Mouse (Mus musculus): ENCODE measurements around the gene Supt3. TPM values are rescaled to one million over a fixed set of nuclear protein-coding genes. Genes with fewer than 3 reads are reported as not detected.

The Supt3 gene
- polyA plus RNA-seq, 1 experiment from 2014 or later, result 20.4 TPM

DNA sequence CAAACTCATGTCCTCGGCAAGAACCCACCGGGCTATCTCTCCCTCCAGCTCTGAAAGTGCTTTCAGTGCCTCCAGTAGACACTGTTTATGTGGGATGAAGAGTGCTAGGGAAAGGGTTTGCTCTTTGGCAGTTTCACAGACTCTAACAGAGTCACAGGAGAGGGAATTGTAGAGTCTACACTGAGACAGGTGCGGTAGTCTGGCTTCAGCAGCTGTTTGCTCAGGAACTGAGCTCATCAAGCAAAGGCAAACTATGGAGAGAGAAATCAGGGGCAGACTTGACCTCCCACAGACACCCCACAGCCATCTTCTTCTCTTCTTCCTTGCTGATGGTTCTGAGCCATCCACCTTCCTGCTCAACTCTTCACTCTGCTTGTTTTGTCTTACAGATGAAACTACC, 193.3 kb downstream of the Supt3 start:
- Histone ChIP-seq H3K36me3 (ENCODE audit: control insufficient read depth, insufficient read depth, low read length) (no peaks in the 10 kb centered on the region), H3K9me3 (ENCODE audit: control insufficient read depth, low read length) (no peaks in the 10 kb centered on the region), H3K4me1 (replicated peaks; ENCODE audit: control insufficient read depth, insufficient read depth, low read length) (no peaks in the 10 kb centered on the region), H3K4me2 (ENCODE audit: low read depth, low read length) (no peak overlapping the region), H3K4me3 (ENCODE audit: low read length) (no peak overlapping the region), H3K9ac (ENCODE audit: low read length) (no peak overlapping the region), H3K27ac (ENCODE audit: low read length) (no peak overlapping the region), H3K27me3 (ENCODE audit: control insufficient read depth, insufficient read depth, low read depth, low read length) (no peaks in the 10 kb centered on the region)
- 74% methylated on average over 3 of the region's 3 CpGs for WGBS
- ATAC-seq (ENCODE audit: low read depth), result no peak

DNA sequence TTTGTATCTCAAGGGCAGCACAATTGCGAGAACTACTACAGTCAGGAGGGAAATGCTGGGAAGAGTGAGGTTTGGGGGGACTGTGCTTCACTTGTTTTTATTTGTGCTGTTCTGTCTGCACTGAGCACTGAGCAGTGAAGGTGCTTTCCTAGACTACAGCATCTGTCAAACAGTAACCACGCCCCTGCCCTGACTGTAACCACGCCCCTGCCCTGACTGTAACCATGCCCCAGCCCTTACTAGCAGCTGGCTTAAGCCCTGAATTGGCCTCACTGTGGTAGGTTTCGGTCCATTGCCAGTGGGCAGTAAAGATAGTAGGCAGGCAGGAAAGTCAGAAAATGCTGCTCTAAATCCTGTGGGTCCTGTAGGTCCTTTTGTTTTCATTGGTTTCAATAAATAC, 196.5 kb downstream of the Supt3 start:
- H3K27me3 ChIP-seq (ENCODE audit: control insufficient read depth, insufficient read depth, low read depth, low read length), result no peaks in the 10 kb centered on the region
- 53% methylated on average over 4 of the region's 4 CpGs for WGBS
- no peak overlapping the region for H3K4me2 ChIP-seq (ENCODE audit: low read depth, low read length)
- no peak overlapping the region for H3K4me3 ChIP-seq (ENCODE audit: low read length)
- ATAC-seq (ENCODE audit: low read depth), result no peak
- H3K9ac ChIP-seq (ENCODE audit: low read length), result no peak overlapping the region
- H3K36me3 ChIP-seq (ENCODE audit: control insufficient read depth, insufficient read depth, low read length), result no peaks in the 10 kb centered on the region
- no peaks in the 10 kb centered on the region for H3K9me3 ChIP-seq (ENCODE audit: control insufficient read depth, low read length)
- H3K4me1 ChIP-seq (replicated peaks; ENCODE audit: control insufficient read depth, insufficient read depth, low read length), result no peaks in the 10 kb centered on the region
- H3K27ac ChIP-seq (ENCODE audit: low read length), result no peak overlapping the region

DNA sequence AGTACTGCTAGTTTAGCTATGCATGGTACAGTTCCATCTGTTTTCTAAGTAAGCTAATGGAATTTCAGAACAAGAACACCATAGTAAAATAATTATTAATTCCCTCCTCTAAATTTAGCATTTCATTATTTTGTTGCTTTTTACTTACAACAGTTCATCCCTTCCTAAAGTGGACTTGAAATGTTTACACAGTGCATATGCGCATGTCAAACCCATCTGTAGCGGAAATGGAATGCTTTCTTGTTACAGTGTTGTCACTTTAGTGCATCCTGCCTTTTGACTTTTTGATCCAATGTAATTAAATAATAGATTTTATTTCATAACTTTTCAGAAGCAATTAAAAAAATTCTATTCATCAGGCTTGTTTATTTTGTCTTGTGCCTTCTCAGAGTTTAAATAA, 200.7 kb downstream of the Supt3 start:
- no peak overlapping the region for H3K4me3 ChIP-seq (ENCODE audit: low read length)
- no peak overlapping the region for H3K9ac ChIP-seq (ENCODE audit: low read length)
- no peak overlapping the region for H3K27ac ChIP-seq (ENCODE audit: low read length)
- H3K36me3 ChIP-seq (ENCODE audit: control insufficient read depth, insufficient read depth, low read length), result no peaks in the 10 kb centered on the region
- ATAC-seq (ENCODE audit: low read depth), result peak; percentile 56; the same call in 1 of the 2 replicates
- H3K4me1 ChIP-seq (replicated peaks; ENCODE audit: control insufficient read depth, insufficient read depth, low read length), result no peaks in the 10 kb centered on the region
- WGBS, result 56% methylated on average over 2 of the region's 2 CpGs
- H3K9me3 ChIP-seq (ENCODE audit: control insufficient read depth, low read length), result no peaks in the 10 kb centered on the region
- H3K27me3 ChIP-seq (ENCODE audit: control insufficient read depth, insufficient read depth, low read depth, low read length), result no peaks in the 10 kb centered on the region
- H3K4me2 ChIP-seq (ENCODE audit: low read depth, low read length), result no peak overlapping the region

DNA sequence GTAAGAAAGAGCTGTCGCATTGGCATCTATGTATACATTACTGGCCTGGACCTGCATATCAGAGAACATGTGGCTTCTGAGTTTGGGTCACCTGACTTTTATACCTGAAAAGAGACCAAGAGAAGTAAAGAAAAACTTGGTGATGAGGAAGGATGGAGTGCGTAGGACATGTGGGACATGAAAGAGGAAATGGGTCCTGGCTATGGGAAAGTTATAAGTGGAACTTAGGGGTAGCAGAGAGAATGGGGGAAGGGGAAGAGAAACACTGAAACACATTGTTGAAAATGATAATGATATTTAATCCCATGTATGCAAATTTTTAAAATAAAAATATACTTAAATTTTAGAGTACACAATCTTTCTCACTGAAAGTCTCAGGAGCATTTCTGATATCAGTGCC, 211.0 kb downstream of the Supt3 start:
- no peak overlapping the region for H3K4me2 ChIP-seq (ENCODE audit: low read depth, low read length)
- H3K27ac ChIP-seq (ENCODE audit: low read length), result no peak overlapping the region
- no peaks in the 10 kb centered on the region; the same call in 1 of the 2 replicates for H3K4me1 ChIP-seq (replicated peaks; ENCODE audit: control insufficient read depth, insufficient read depth, low read length)
- no peak overlapping the region for H3K4me3 ChIP-seq (ENCODE audit: low read length)
- H3K36me3 ChIP-seq (ENCODE audit: control insufficient read depth, insufficient read depth, low read length), result no peaks in the 10 kb centered on the region
- no peaks in the 10 kb centered on the region for H3K9me3 ChIP-seq (ENCODE audit: control insufficient read depth, low read length)
- no peak overlapping the region for H3K9ac ChIP-seq (ENCODE audit: low read length)
- no peak for ATAC-seq (ENCODE audit: low read depth)
- WGBS, result 89% methylated on average over 2 of the region's 2 CpGs
- H3K27me3 ChIP-seq (ENCODE audit: control insufficient read depth, insufficient read depth, low read depth, low read length), result no peaks in the 10 kb centered on the region

DNA sequence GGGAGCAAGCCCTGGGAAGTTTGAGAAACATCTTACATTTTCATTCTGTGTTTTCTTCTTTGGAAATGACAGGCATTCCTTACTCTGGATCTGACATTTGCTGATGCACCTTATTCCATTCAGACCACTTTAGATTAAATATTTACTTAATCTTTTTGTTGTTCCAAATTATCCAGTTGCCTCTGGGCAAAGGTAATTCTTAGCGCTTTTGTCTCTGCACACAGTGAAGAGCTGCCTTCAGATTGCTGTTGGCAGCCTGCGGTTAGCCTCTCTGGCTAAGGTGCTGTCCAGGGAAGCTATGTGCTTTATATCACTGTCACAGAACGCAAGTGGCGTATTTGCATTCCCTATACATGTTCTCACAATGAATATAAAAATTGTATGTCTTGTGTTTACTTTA, 226.4 kb downstream of the Supt3 start:
- H3K27me3 ChIP-seq (ENCODE audit: control insufficient read depth, insufficient read depth, low read depth, low read length), result no peaks in the 10 kb centered on the region
- H3K9me3 ChIP-seq (ENCODE audit: control insufficient read depth, low read length), result no peaks in the 10 kb centered on the region
- 84% methylated on average over 4 of the region's 4 CpGs for WGBS
- no peaks in the 10 kb centered on the region for H3K4me1 ChIP-seq (replicated peaks; ENCODE audit: control insufficient read depth, insufficient read depth, low read length)
- H3K27ac ChIP-seq (ENCODE audit: low read length), result no peak overlapping the region
- H3K36me3 ChIP-seq (ENCODE audit: control insufficient read depth, insufficient read depth, low read length), result no peaks in the 10 kb centered on the region
- H3K4me3 ChIP-seq (ENCODE audit: low read length), result no peak overlapping the region
- no peak for ATAC-seq (ENCODE audit: low read depth)
- H3K4me2 ChIP-seq (ENCODE audit: low read depth, low read length), result no peak overlapping the region
- no peak overlapping the region for H3K9ac ChIP-seq (ENCODE audit: low read length)

DNA sequence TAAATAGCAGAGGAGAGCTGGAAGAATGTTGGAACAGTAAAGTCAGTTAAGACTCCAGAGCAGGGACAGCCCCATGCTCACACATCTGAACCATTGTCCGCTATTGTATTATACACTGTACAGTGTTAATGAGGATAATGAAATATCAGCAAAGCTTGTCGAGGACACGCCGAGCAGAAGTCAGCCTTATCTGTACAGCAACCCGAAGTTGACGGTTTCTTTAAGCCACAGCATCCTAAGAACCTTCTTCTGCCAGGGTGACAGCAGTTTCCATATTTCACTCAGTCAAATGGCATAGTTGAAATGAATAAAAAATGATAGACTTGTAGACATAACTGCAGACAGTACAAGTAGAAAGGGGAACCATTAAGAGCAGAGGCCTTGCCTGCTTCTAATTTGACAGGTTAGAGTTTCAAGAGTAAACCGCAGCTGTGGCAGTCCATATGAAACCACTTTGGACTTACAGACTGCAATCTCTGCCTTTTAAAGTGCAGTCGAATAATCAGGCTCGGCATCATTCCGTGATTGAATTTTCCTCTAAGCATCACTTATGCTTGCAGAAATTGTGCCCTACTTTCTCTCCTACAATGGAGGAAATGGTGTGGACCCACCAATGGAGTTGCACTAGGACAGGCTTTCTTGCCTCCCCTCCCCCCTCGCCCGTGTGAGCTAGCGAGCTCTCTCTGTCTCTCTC, 227.7 kb downstream of the Supt3 start:
- Histone ChIP-seq H3K36me3 (ENCODE audit: control insufficient read depth, insufficient read depth, low read length) (no peaks in the 10 kb centered on the region), H3K27ac (ENCODE audit: low read length) (no peak overlapping the region), H3K4me2 (ENCODE audit: low read depth, low read length) (no peak overlapping the region), H3K9me3 (ENCODE audit: control insufficient read depth, low read length) (no peaks in the 10 kb centered on the region), H3K27me3 (ENCODE audit: control insufficient read depth, insufficient read depth, low read depth, low read length) (no peaks in the 10 kb centered on the region), H3K9ac (ENCODE audit: low read length) (no peak overlapping the region), H3K4me3 (ENCODE audit: low read length) (no peak overlapping the region), H3K4me1 (replicated peaks; ENCODE audit: control insufficient read depth, insufficient read depth, low read length) (no peaks in the 10 kb centered on the region)
- 83% methylated on average over 13 of the region's 13 CpGs for WGBS
- ATAC-seq (ENCODE audit: low read depth), result no peak

DNA sequence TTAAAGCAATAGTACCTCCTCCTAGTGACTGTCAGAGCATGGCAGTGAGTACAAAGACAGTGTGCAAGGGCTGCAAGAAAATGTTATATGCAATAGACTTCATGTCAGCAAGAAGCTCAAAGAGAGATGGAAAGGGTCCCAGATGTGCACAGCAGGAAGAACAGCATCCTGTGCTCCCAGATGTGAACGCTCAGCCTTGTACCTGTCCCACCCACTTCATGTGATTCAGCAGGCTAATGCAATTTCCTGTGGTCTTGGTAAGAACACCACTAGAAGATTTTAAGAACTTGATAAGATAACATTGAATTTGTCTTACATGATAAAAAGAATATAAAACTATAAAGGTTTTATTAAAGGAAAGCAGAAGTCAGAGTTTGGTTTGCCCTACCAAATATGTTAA, 230.5 kb downstream of the Supt3 start:
- Histone ChIP-seq H3K4me2 (ENCODE audit: low read depth, low read length) (no peak overlapping the region), H3K36me3 (ENCODE audit: control insufficient read depth, insufficient read depth, low read length) (no peaks in the 10 kb centered on the region), H3K9me3 (ENCODE audit: control insufficient read depth, low read length) (no peaks in the 10 kb centered on the region), H3K27ac (ENCODE audit: low read length) (no peak overlapping the region), H3K9ac (ENCODE audit: low read length) (no peak overlapping the region), H3K27me3 (ENCODE audit: control insufficient read depth, insufficient read depth, low read depth, low read length) (no peaks in the 10 kb centered on the region), H3K4me1 (replicated peaks; ENCODE audit: control insufficient read depth, insufficient read depth, low read length) (no peaks in the 10 kb centered on the region), H3K4me3 (ENCODE audit: low read length) (no peak overlapping the region)
- no peak for ATAC-seq (ENCODE audit: low read depth)
- 60% methylated on average over 1 of the region's 1 CpGs for WGBS

DNA sequence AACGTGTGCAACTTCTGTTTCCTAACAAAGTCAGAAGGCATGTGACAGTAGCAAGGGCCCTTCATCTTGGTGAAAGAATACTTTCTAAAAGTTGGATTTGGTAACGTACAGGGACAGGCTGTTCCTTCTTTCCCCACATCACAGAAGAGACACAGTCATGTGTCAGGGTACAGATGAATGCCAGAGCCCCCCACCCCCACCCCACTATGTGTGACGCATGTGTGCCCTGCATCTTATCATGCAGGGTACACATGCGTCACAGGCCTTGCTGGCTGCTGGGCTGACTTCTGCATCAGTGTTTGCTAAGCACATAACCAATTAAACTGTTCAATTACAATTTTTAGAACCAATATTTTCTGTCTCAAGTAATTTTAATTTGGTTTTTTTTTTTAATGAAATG, 231.7 kb downstream of the Supt3 start:
- no peak for ATAC-seq (ENCODE audit: low read depth)
- H3K27me3 ChIP-seq (ENCODE audit: control insufficient read depth, insufficient read depth, low read depth, low read length), result no peaks in the 10 kb centered on the region
- H3K9ac ChIP-seq (ENCODE audit: low read length), result no peak overlapping the region
- WGBS, result 58% methylated on average over 4 of the region's 4 CpGs
- H3K9me3 ChIP-seq (ENCODE audit: control insufficient read depth, low read length), result no peaks in the 10 kb centered on the region
- no peak overlapping the region for H3K4me2 ChIP-seq (ENCODE audit: low read depth, low read length)
- H3K27ac ChIP-seq (ENCODE audit: low read length), result no peak overlapping the region
- no peaks in the 10 kb centered on the region for H3K4me1 ChIP-seq (replicated peaks; ENCODE audit: control insufficient read depth, insufficient read depth, low read length)
- H3K4me3 ChIP-seq (ENCODE audit: low read length), result no peak overlapping the region
- H3K36me3 ChIP-seq (ENCODE audit: control insufficient read depth, insufficient read depth, low read length), result no peaks in the 10 kb centered on the region

DNA sequence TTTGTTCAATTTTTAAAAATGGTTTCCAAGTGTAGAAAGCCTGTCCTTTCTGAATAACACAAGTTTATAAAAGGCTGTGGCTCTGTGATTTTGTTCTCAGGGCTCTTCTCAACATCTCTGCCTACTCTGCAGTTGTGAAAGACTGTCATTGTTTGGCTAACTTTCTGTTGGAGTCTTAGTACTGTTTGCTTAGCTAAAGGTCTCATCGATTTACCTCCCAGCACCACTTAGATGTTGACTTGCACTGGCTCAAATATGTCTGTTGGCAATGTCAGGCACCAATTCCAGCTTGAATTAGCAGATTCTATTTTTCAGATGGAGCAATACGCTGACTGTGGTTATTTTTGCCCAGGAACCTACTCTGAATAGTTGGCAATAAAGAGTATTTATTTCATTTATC, 233.5 kb downstream of the Supt3 start:
- H3K4me3 ChIP-seq (ENCODE audit: low read length), result no peak overlapping the region
- H3K27ac ChIP-seq (ENCODE audit: low read length), result no peak overlapping the region
- H3K27me3 ChIP-seq (ENCODE audit: control insufficient read depth, insufficient read depth, low read depth, low read length), result no peaks in the 10 kb centered on the region
- H3K36me3 ChIP-seq (ENCODE audit: control insufficient read depth, insufficient read depth, low read length), result no peaks in the 10 kb centered on the region
- WGBS, result 75% methylated on average over 2 of the region's 2 CpGs
- H3K4me1 ChIP-seq (replicated peaks; ENCODE audit: control insufficient read depth, insufficient read depth, low read length), result no peaks in the 10 kb centered on the region
- H3K9me3 ChIP-seq (ENCODE audit: control insufficient read depth, low read length), result no peaks in the 10 kb centered on the region
- no peak overlapping the region for H3K9ac ChIP-seq (ENCODE audit: low read length)
- no peak overlapping the region for H3K4me2 ChIP-seq (ENCODE audit: low read depth, low read length)
- no peak for ATAC-seq (ENCODE audit: low read depth)

DNA sequence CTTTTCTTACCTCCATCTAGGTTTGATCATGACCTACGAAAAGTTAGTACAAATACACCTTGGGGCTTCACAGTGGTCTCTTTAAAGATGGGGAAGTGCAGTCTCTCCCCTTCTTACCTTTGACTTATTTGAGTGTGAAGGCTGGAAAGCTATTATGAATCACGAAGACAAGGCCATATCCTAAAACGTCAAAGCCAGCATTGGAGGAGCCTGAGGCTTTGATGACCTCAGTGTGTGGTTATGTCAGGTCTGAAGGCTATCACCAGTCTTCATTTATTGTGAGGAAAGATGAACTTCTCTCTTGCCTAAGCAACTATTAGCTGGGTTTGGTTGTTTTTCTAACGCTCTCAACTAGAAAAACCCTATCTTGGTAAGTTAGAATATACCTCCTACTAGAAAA, 239.8 kb downstream of the Supt3 start:
- H3K4me2 ChIP-seq (ENCODE audit: low read depth, low read length), result no peak overlapping the region
- no peaks in the 10 kb centered on the region for H3K36me3 ChIP-seq (ENCODE audit: control insufficient read depth, insufficient read depth, low read length)
- no peaks in the 10 kb centered on the region for H3K9me3 ChIP-seq (ENCODE audit: control insufficient read depth, low read length)
- H3K27ac ChIP-seq (ENCODE audit: low read length), result no peak overlapping the region
- 76% methylated on average over 4 of the region's 4 CpGs for WGBS
- no peak overlapping the region for H3K4me3 ChIP-seq (ENCODE audit: low read length)
- no peak overlapping the region for H3K9ac ChIP-seq (ENCODE audit: low read length)
- ATAC-seq (ENCODE audit: low read depth), result no peak
- no peaks in the 10 kb centered on the region for H3K4me1 ChIP-seq (replicated peaks; ENCODE audit: control insufficient read depth, insufficient read depth, low read length)
- no peaks in the 10 kb centered on the region for H3K27me3 ChIP-seq (ENCODE audit: control insufficient read depth, insufficient read depth, low read depth, low read length)

Measured in lung, embryonic 16.5 days (tissue).